Mouse (Mus musculus) stomach, embryonic 16.5 days (tissue): ENCODE measurements around the gene Larp4. TPM values are rescaled to one million over a fixed set of nuclear protein-coding genes. Genes with fewer than 3 reads are reported as not detected.

Experiments
- ATAC-seq: fragments of 200-750 bp; cut with Nextera tagmentation; 2 replicates; pipeline ENCODE4 v1.8.0; 2017; ENCODE audit warnings: moderate number of reproducible peaks, moderate TSS enrichment; ENCODE audit not compliant: insufficient read depth, low FRiP score
- H3K27ac ChIP-seq: fragments of 300-500 bp; sonication (generic); 2 replicates; pipeline ENCODE4 v1.5.1; 2014; ENCODE audit warnings: low read length
- H3K27me3 ChIP-seq: fragments of 300-500 bp; sonication (generic); 2 replicates; pipeline ENCODE4 v1.6.1; 2014; ENCODE audit warnings: low read length, control low read depth, mixed read lengths; ENCODE audit not compliant: control insufficient read depth, insufficient read depth
- H3K36me3 ChIP-seq: fragments of 300-500 bp; sonication (generic); 2 replicates; pipeline ENCODE4 v1.6.1; 2014; ENCODE audit warnings: low read length; ENCODE audit not compliant: control insufficient read depth, insufficient read depth
- H3K4me1 ChIP-seq: fragments of 300-500 bp; sonication (generic); 2 replicates; pipeline ENCODE4 v1.6.1; 2014; ENCODE audit warnings: low read length, control low read depth, mixed read lengths; ENCODE audit not compliant: control insufficient read depth, insufficient read depth
- H3K4me2 ChIP-seq: fragments of 300-500 bp; sonication (generic); 2 replicates; pipeline ENCODE4 v1.6.1; 2014; ENCODE audit warnings: low read depth, low read length, mixed read lengths
- H3K4me3 ChIP-seq: fragments of 300-500 bp; sonication (generic); replicated peaks from 2 replicates; pipeline ENCODE4 v1.5.1; 2014; ENCODE audit warnings: mild to moderate bottlenecking, low read length
- H3K9ac ChIP-seq: fragments of 300-500 bp; sonication (generic); 2 replicates; pipeline ENCODE4 v1.6.1; 2014; ENCODE audit warnings: low read length
- H3K9me3 ChIP-seq: fragments of 300-500 bp; sonication (generic); replicated peaks from 2 replicates; pipeline ENCODE4 v1.6.1; 2016; ENCODE audit warnings: low read length, control low read depth; ENCODE audit not compliant: control insufficient read depth
- WGBS: fragments of 180-500 bp; shearing (Covaris S2); extraction: QIAGEN DNeasy Blood & Tissue Kit; methylation state at CpG from one replicate; pipeline ENCODE4 v1.1.7; 2014; 5-methylcytosine and 5-hydroxymethylcytosine counted together
- polyA plus RNA-seq: library from polyadenylated mRNA; unstranded; fragments of >200 nt; fragmentation: Nextera tagmentation; extraction: Ambion mirVana; gene quantifications from 2 replicates; pipeline ENCODE4 v1.2.1, GENCODE M21; 2015

Larp4 gene
- polyA plus RNA-seq, 1 experiment from 2014 or later, result 37.4 TPM

- 90% methylated on average over 1 of the region's 1 CpGs for WGBS
- no peak overlapping the region for H3K4me2 ChIP-seq
- H3K9ac ChIP-seq, result no peak overlapping the region
- H3K36me3 ChIP-seq, result peaks cover 23% of the 10 kb centered on the region
- no peaks in the 10 kb centered on the region for H3K27me3 ChIP-seq
- no peak overlapping the region for H3K27ac ChIP-seq
- H3K9me3 ChIP-seq, result no peaks in the 10 kb centered on the region
- no peak overlapping the region for H3K4me3 ChIP-seq
- no peak for ATAC-seq
- no peaks in the 10 kb centered on the region for H3K4me1 ChIP-seq
Measured at GRCm38 (mm10) chr15:99993100-99993499, 23.2 kb downstream of the Larp4 start.

- no peak overlapping the region for H3K4me3 ChIP-seq
- WGBS, result 91% methylated on average over 6 of the region's 6 CpGs
- no peaks in the 10 kb centered on the region for H3K4me1 ChIP-seq
- H3K4me2 ChIP-seq, result no peak overlapping the region
- peaks cover 18% of the 10 kb centered on the region for H3K36me3 ChIP-seq
- H3K27ac ChIP-seq, result no peak overlapping the region
- H3K27me3 ChIP-seq, result no peaks in the 10 kb centered on the region
- H3K9ac ChIP-seq, result no peak overlapping the region
- no peak for ATAC-seq
- no peaks in the 10 kb centered on the region for H3K9me3 ChIP-seq
Measured at GRCm38 (mm10) chr15:99997114-99997804, 27.4 kb downstream of the Larp4 start.

GRCm38 (mm10) chr15:99999390-99999789 lies 29.5 kb downstream of the Larp4 start:
- Histone ChIP-seq H3K4me1 (no peaks in the 10 kb centered on the region), H3K4me3 (no peak overlapping the region), H3K4me2 (no peak overlapping the region), H3K9ac (no peak overlapping the region), H3K9me3 (no peaks in the 10 kb centered on the region), H3K27me3 (no peaks in the 10 kb centered on the region), H3K36me3 (peaks cover 11% of the 10 kb centered on the region), H3K27ac (no peak overlapping the region)
- no peak for ATAC-seq
- 91% methylated on average over 1 of the region's 1 CpGs for WGBS

- ATAC-seq, result no peak
- WGBS, result 77% methylated on average over 7 of the region's 7 CpGs
- no peak overlapping the region for H3K4me2 ChIP-seq
- H3K27ac ChIP-seq, result no peak overlapping the region
- peaks cover 9% of the 10 kb centered on the region; the same call in 1 of the 2 replicates for H3K36me3 ChIP-seq
- H3K9ac ChIP-seq, result no peak overlapping the region
- H3K4me1 ChIP-seq, result no peaks in the 10 kb centered on the region
- H3K27me3 ChIP-seq, result no peaks in the 10 kb centered on the region
- H3K9me3 ChIP-seq, result no peaks in the 10 kb centered on the region
- no peak overlapping the region for H3K4me3 ChIP-seq
Measured at GRCm38 (mm10) chr15:100004677-100005273, 34.9 kb downstream of the Larp4 start.

- Histone ChIP-seq H3K9me3 (no peaks in the 10 kb centered on the region), H3K4me1 (no peaks in the 10 kb centered on the region), H3K9ac (no peak overlapping the region), H3K27ac (no peak overlapping the region), H3K4me3 (no peak overlapping the region), H3K36me3 (peaks cover 12% of the 10 kb centered on the region; the same call in 1 of the 2 replicates), H3K27me3 (no peaks in the 10 kb centered on the region), H3K4me2 (no peak overlapping the region)
- ATAC-seq, result no peak
Measured at GRCm38 (mm10) chr15:100006180-100006579, 36.3 kb downstream of the Larp4 start.

GRCm38 (mm10) chr15:100018280-100018899 lies 48.5 kb downstream of the Larp4 start:
- no peak overlapping the region for H3K27ac ChIP-seq
- H3K4me2 ChIP-seq, result no peak overlapping the region
- H3K9ac ChIP-seq, result no peak overlapping the region
- H3K9me3 ChIP-seq, result no peaks in the 10 kb centered on the region
- no peak for ATAC-seq
- H3K27me3 ChIP-seq, result no peaks in the 10 kb centered on the region
- no peaks in the 10 kb centered on the region for H3K4me1 ChIP-seq
- H3K4me3 ChIP-seq, result no peak overlapping the region
- no peaks in the 10 kb centered on the region for H3K36me3 ChIP-seq
- 78% methylated on average over 6 of the region's 6 CpGs for WGBS

- no peaks in the 10 kb centered on the region for H3K27me3 ChIP-seq
- WGBS, result 92% methylated on average over 1 of the region's 1 CpGs
- H3K4me2 ChIP-seq, result no peak overlapping the region
- H3K4me3 ChIP-seq, result no peak overlapping the region
- H3K9me3 ChIP-seq, result no peaks in the 10 kb centered on the region
- ATAC-seq, result no peak
- H3K4me1 ChIP-seq, result no peaks in the 10 kb centered on the region
- no peak overlapping the region for H3K27ac ChIP-seq
- no peaks in the 10 kb centered on the region for H3K36me3 ChIP-seq
- H3K9ac ChIP-seq, result no peak overlapping the region
Measured at GRCm38 (mm10) chr15:100021175-100021574, 51.3 kb downstream of the Larp4 start.

GRCm38 (mm10) chr15:100022923-100023322 lies 53.1 kb downstream of the Larp4 start:
- ATAC-seq, result no peak
- Histone ChIP-seq H3K36me3 (no peaks in the 10 kb centered on the region), H3K9me3 (no peaks in the 10 kb centered on the region), H3K4me3 (no peak overlapping the region), H3K4me2 (no peak overlapping the region), H3K27ac (no peak overlapping the region), H3K27me3 (no peaks in the 10 kb centered on the region), H3K9ac (no peak overlapping the region), H3K4me1 (no peaks in the 10 kb centered on the region)
- WGBS, result 13% methylated on average over 5 of the region's 5 CpGs

- Histone ChIP-seq H3K4me1 (peaks cover 4% of the 10 kb centered on the region; the same call in 1 of the 2 replicates), H3K4me2 (no peak overlapping the region), H3K9me3 (no peaks in the 10 kb centered on the region), H3K27me3 (no peaks in the 10 kb centered on the region), H3K4me3 (no peak overlapping the region), H3K36me3 (no peaks in the 10 kb centered on the region), H3K9ac (no peak overlapping the region), H3K27ac (no peak overlapping the region)
- ATAC-seq, result peak; percentile 29; the same call in 1 of the 2 replicates
- 74% methylated on average over 11 of the region's 11 CpGs for WGBS
Measured at GRCm38 (mm10) chr15:100025076-100025834, 55.4 kb downstream of the Larp4 start.
